Mouse (Mus musculus) kidney, adult 2 months (tissue): ENCODE measurements around the gene Frmpd4.

Source experiments
- CTCF ChIP-seq: fragments of 200-500 bp; conservative IDR thresholded peaks from 2 replicates; pipeline ENCODE4 v1.5.1; 2011; ENCODE audit warnings: low read depth, mild to moderate bottlenecking, control low read depth, low read length, moderate library complexity, mixed read lengths; ENCODE audit not compliant: insufficient read depth, insufficient read length
- POLR2A ChIP-seq: fragments of 200-500 bp; IDR thresholded peaks from one replicate; pipeline ENCODE4 v1.6.1; 2011; ENCODE audit warnings: low read depth, low read length, control low read depth

DNA sequence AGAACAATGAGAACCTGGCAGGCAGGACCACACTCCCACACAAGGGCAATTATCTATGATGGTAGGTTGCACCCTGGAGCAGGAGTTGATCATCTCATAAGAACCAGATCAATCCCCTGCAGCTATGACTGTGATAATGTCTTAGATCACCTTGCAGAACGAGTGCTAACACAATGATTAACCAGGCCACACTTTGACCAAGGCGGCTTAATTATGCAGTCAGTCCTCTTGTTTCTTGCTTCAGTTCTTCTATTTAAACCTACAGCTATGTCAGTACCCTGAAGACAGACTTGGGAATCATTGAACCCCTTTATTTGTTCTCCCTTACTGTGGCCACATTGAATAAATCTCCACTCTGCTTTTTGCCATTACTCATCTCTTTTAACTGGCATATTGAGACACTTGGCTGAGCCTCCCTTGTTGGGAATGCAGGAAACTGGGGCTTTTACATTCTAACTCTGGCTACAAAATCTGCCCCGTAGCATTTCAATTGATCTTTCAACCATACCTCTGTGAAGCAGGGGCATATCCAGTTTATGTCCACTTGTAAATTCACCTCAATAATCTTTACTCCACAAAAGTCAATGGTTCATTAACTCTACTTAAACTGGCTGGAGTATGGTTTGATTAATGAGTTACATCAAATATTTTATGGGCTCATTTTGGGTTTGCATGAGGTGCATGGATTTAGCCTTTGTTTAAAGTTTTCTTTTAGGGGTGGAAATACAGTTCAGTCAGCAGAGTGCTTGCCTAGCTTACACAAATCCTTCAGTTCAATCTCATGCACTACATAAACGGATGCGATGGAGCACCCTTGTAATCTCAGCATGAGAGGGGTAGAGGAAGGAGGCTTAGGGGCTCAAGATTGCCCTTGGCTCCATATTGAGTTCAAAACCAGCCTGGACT, 227.5 kb downstream of the Frmpd4 start:
- no peak for TF ChIP-seq CTCF
- no peak for TF ChIP-seq POLR2A
